Mouse (Mus musculus) midbrain, embryonic 14.5 days (tissue): ENCODE results near the gene Olfr12. TPM values are rescaled to one million over a fixed set of nuclear protein-coding genes. Genes with fewer than 3 reads are reported as not detected.

ENCODE experiments used
- ATAC-seq: fragments of 200-750 bp; cut with Nextera tagmentation; 2 replicates; pipeline ENCODE4 v1.8.0; 2017; ENCODE audit warnings: moderate number of reproducible peaks, moderate library complexity; ENCODE audit not compliant: low FRiP score, low TSS enrichment
- DNase-seq: peaks from one replicate; pipeline ENCODE4 v3.0.0-alpha.2; 2015
- H3K27ac ChIP-seq: fragments of 300-500 bp; sonication (generic); replicated peaks from 2 replicates; pipeline ENCODE4 v1.5.1; 2014; ENCODE audit warnings: mild to moderate bottlenecking, low read depth, low read length, moderate library complexity
- H3K27me3 ChIP-seq: fragments of 300-500 bp; sonication (generic); 2 replicates; pipeline ENCODE4 v1.6.1; 2014; ENCODE audit warnings: low read length, control low read depth, mixed read lengths; ENCODE audit not compliant: control insufficient read depth, insufficient read depth
- H3K36me3 ChIP-seq: fragments of 300-500 bp; sonication (generic); 2 replicates; pipeline ENCODE4 v1.6.1; 2014; ENCODE audit warnings: low read length, control low read depth; ENCODE audit not compliant: control insufficient read depth, insufficient read depth
- H3K4me1 ChIP-seq: fragments of 300-500 bp; sonication (generic); 2 replicates; pipeline ENCODE4 v1.6.1; 2014; ENCODE audit warnings: mild to moderate bottlenecking, antibody characterized with exemption, low read length, control low read depth; ENCODE audit not compliant: control insufficient read depth, insufficient read depth
- H3K4me2 ChIP-seq: fragments of 300-500 bp; sonication (generic); 2 replicates; pipeline ENCODE4 v1.6.1; 2014; ENCODE audit warnings: mild to moderate bottlenecking, low read length, moderate library complexity
- H3K4me3 ChIP-seq: fragments of 300-500 bp; sonication (generic); replicated peaks from 2 replicates; pipeline ENCODE4 v1.5.1; 2014; ENCODE audit warnings: low read depth, low read length
- H3K9ac ChIP-seq: fragments of 300-500 bp; sonication (generic); replicated peaks from 2 replicates; pipeline ENCODE4 v1.6.1; 2014; ENCODE audit warnings: mild to moderate bottlenecking, low read length, moderate library complexity
- H3K9me3 ChIP-seq: fragments of 300-500 bp; sonication (generic); 2 replicates; pipeline ENCODE4 v1.6.1; 2016; ENCODE audit warnings: low read length, control low read depth, mixed read lengths; ENCODE audit not compliant: control insufficient read depth
- WGBS: fragments of 180-500 bp; shearing (Covaris S2); extraction: QIAGEN DNeasy Blood & Tissue Kit; methylation state at CpG from one replicate; pipeline ENCODE4 v1.1.7; 2014; 5-methylcytosine and 5-hydroxymethylcytosine counted together
- polyA plus RNA-seq: library from polyadenylated mRNA; unstranded; fragments of >200 nt; fragmentation: Nextera tagmentation; extraction: Ambion mirVana; gene quantifications from 2 replicates; pipeline ENCODE4 v1.2.1, GENCODE M21; 2014

The Olfr12 gene
- polyA plus RNA-seq, 1 experiment from 2014 or later, result not detected

- Histone ChIP-seq H3K27me3 (no peaks in the 10 kb centered on the region), H3K9me3 (no peaks in the 10 kb centered on the region), H3K36me3 (no peaks in the 10 kb centered on the region), H3K27ac (no peak overlapping the region), H3K9ac (no peak overlapping the region), H3K4me2 (no peak overlapping the region), H3K4me3 (no peak overlapping the region), H3K4me1 (peaks cover 15% of the 10 kb centered on the region)
- no peak for ATAC-seq
- no peak for DNase-seq
- 80% methylated on average over 5 of the region's 5 CpGs for WGBS
Observed at GRCm38 (mm10) chr1:92644916-92645315, 27.3 kb downstream of the Olfr12 start.

- Histone ChIP-seq H3K4me2 (no peak overlapping the region), H3K4me1 (peaks cover 6% of the 10 kb centered on the region), H3K9ac (no peak overlapping the region), H3K9me3 (no peaks in the 10 kb centered on the region), H3K36me3 (no peaks in the 10 kb centered on the region), H3K4me3 (no peak overlapping the region), H3K27me3 (no peaks in the 10 kb centered on the region), H3K27ac (no peak overlapping the region)
- DNase-seq (no peak), ATAC-seq (no peak)
- WGBS, result 62% methylated on average over 2 of the region's 2 CpGs
Observed at GRCm38 (mm10) chr1:92646111-92646510, 28.5 kb downstream of the Olfr12 start.

GRCm38 (mm10) chr1:92646601-92647000, 29.0 kb downstream of the Olfr12 start:
- no peak overlapping the region for H3K27ac ChIP-seq
- WGBS, result 85% methylated on average over 7 of the region's 7 CpGs

GRCm38 (mm10) chr1:92647026-92647425, 29.4 kb downstream of the Olfr12 start:
- Histone ChIP-seq H3K27me3 (no peaks in the 10 kb centered on the region), H3K9me3 (no peaks in the 10 kb centered on the region), H3K4me3 (no peak overlapping the region), H3K27ac (no peak overlapping the region), H3K36me3 (no peaks in the 10 kb centered on the region), H3K9ac (no peak overlapping the region), H3K4me2 (no peak overlapping the region), H3K4me1 (peaks cover 5% of the 10 kb centered on the region; the same call in 1 of the 2 replicates)
- no peak for DNase-seq
- ATAC-seq, result no peak
- 71% methylated on average over 4 of the region's 4 CpGs for WGBS

More at GRCm38 (mm10) chr1:92646601-92647000, 29.0 kb downstream of the Olfr12 start:
- H3K4me2 ChIP-seq, result no peak overlapping the region
- ATAC-seq, result no peak
- H3K27me3 ChIP-seq, result no peaks in the 10 kb centered on the region
- no peaks in the 10 kb centered on the region for H3K9me3 ChIP-seq
- no peak overlapping the region for H3K4me3 ChIP-seq
- no peak for DNase-seq
- H3K36me3 ChIP-seq, result no peaks in the 10 kb centered on the region
- no peak overlapping the region for H3K9ac ChIP-seq
- H3K4me1 ChIP-seq, result peaks cover 5% of the 10 kb centered on the region; the same call in 1 of the 2 replicates

GRCm38 (mm10) chr1:92647752-92648151, 30.2 kb downstream of the Olfr12 start:
- ATAC-seq (peak; percentile 14; the same call in 1 of the 2 replicates), DNase-seq (peak; percentile 89)
- no peak overlapping the region for H3K4me2 ChIP-seq
- H3K9ac ChIP-seq, result no peak overlapping the region
- H3K27ac ChIP-seq, result no peak overlapping the region
- no peaks in the 10 kb centered on the region for H3K9me3 ChIP-seq
- H3K27me3 ChIP-seq, result no peaks in the 10 kb centered on the region
- WGBS, result 9% methylated on average over 8 of the region's 8 CpGs
- H3K4me3 ChIP-seq, result no peak overlapping the region
- H3K4me1 ChIP-seq, result no peaks in the 10 kb centered on the region
- no peaks in the 10 kb centered on the region for H3K36me3 ChIP-seq

- DNase-seq (no peak), ATAC-seq (no peak)
- Histone ChIP-seq H3K4me3 (no peak overlapping the region), H3K27ac (no peak overlapping the region), H3K4me2 (no peak overlapping the region), H3K9ac (no peak overlapping the region; the same call in 1 of the 2 replicates), H3K27me3 (no peaks in the 10 kb centered on the region), H3K36me3 (no peaks in the 10 kb centered on the region), H3K4me1 (no peaks in the 10 kb centered on the region), H3K9me3 (no peaks in the 10 kb centered on the region)
- 56% methylated on average over 10 of the region's 10 CpGs for WGBS
Observed at GRCm38 (mm10) chr1:92648197-92648596, 30.6 kb downstream of the Olfr12 start.

GRCm38 (mm10) chr1:92648673-92649072, 31.1 kb downstream of the Olfr12 start, which contains the start of gene Otos:
Gene Otos (minus strand): TSS chr1:92648841.
- DNase-seq, result peak; percentile 84
- H3K4me2 ChIP-seq, result no peak within 1 kb of the TSS
- ATAC-seq, result 0 out of 2 replicates have a peak, but pooled peaks have one; percentile 37

GRCm38 (mm10) chr1:92651467-92651866, 33.9 kb downstream of the Olfr12 start:
- 60% methylated on average over 3 of the region's 3 CpGs for WGBS
- Histone ChIP-seq H3K36me3 (no peaks in the 10 kb centered on the region), H3K27ac (no peak overlapping the region), H3K4me3 (no peak overlapping the region), H3K9ac (peak overlapping the region; percentile 16; the same call in 1 of the 2 replicates), H3K27me3 (no peaks in the 10 kb centered on the region), H3K4me2 (no peak overlapping the region), H3K9me3 (no peaks in the 10 kb centered on the region), H3K4me1 (no peaks in the 10 kb centered on the region)
- ATAC-seq (no peak), DNase-seq (no peak)

More at GRCm38 (mm10) chr1:92648673-92649072, 31.1 kb downstream of the Olfr12 start, which contains the start of gene Otos:
- Histone ChIP-seq H3K4me1 (no peaks in the 10 kb centered on the region), H3K9me3 (no peaks in the 10 kb centered on the region), H3K27me3 (no peaks in the 10 kb centered on the region), H3K9ac (no peak within 1 kb of the TSS; the same call in 1 of the 2 replicates), H3K27ac (no peak within 1 kb of the TSS), H3K4me3 (no peak within 1 kb of the TSS), H3K36me3 (no peaks in the 10 kb centered on the region)
- 30% methylated on average over 8 of the region's 8 CpGs for WGBS

GRCm38 (mm10) chr1:92653179-92653578, 35.6 kb downstream of the Olfr12 start:
- Histone ChIP-seq H3K4me3 (no peak overlapping the region), H3K27ac (no peak overlapping the region), H3K27me3 (no peaks in the 10 kb centered on the region), H3K4me1 (no peaks in the 10 kb centered on the region), H3K36me3 (no peaks in the 10 kb centered on the region), H3K4me2 (no peak overlapping the region), H3K9me3 (no peaks in the 10 kb centered on the region), H3K9ac (no peak overlapping the region)
- no peak for DNase-seq
- ATAC-seq, result no peak
- 92% methylated on average over 3 of the region's 3 CpGs for WGBS
